Mouse (Mus musculus) cerebellum, adult 2 months (tissue): ENCODE data around the gene Wdr91.

Source experiments
- CTCF ChIP-seq: fragments of 200-500 bp; IDR thresholded peaks from 2 replicates; pipeline ENCODE4 v1.5.1; 2011; ENCODE audit warnings: low read depth, mild to moderate bottlenecking, control low read depth, low read length, moderate library complexity, borderline replicate concordance; ENCODE audit not compliant: insufficient read depth
- POLR2A ChIP-seq: fragments of 200-500 bp; IDR thresholded peaks from 2 replicates; pipeline ENCODE4 v1.6.1; 2011; ENCODE audit warnings: low read length, control low read depth, borderline replicate concordance; ENCODE audit not compliant: insufficient read depth

- no peak for TF ChIP-seq POLR2A
- TF ChIP-seq CTCF = no peak
These were observed 37.8 kb upstream of the Wdr91 start for GRCm38 (mm10) chr6:34948461-34948860.
